Comparison of ENCODE assay signal across 8 mouse cellular contexts in the genomic region with DNA sequence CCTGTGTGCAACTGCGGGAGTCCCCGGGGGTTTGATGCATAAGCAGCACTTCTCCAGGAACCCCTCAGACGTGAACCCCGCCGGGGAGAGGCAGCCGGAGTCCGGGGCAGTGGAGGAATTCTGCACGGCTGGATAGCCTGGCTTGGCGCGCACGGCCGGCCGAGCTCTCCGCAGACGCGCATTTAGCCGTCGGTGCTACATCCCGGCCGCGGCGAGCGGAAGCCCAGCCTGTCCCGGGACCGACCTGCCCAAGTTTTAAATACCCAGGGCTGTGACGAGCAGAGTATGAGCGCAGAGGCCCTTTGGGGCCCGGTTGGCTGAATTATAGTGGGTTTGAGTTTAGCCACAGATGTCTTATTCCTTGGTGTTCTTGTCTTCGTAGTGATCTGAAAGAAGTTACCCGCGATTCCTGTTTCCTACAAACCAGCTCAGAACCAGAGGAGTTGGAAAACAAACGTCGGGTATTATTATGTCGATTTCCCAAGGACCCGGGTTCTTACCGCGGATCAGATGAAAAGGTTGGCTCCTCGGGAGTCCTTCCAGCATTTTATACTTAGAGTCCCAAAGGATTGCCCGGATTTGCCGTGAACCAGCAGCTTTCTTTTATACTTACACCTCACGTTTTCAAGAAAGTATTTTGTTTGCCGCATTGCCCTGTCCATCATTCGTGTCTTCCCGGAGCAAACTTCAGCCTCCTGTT. TPM values are rescaled to one million over a fixed set of nuclear protein-coding genes. Genes with fewer than 3 reads are reported as not detected.
A peak's percentile ranks its signal among the peaks of the same experiment; 100 is the strongest.
DNase-seq lines count a peak whose midpoint lies in the region; ATAC-seq and TF ChIP-seq lines count a peak whose summit lies in the region.

No protein-coding gene starts in this region.

- no peak for TF ChIP-seq EP300 in heart, postnatal 0 days (IDR thresholded peaks at IDR 0.05; ENCODE audit: low read depth)
- TF ChIP-seq EP300 in stomach, postnatal 0 days (optimal IDR thresholded peaks at IDR 0.05), result no peak

- no peak for ATAC-seq in heart, postnatal 0 days (ENCODE audit: insufficient read depth, low read depth)
- peak; percentile 20; the same call in 1 of the 2 replicates for ATAC-seq in liver, embryonic 11.5 days (replicated peaks; ENCODE audit: low FRiP score)
- ATAC-seq in stomach, postnatal 0 days (ENCODE audit: low FRiP score, low TSS enrichment), result no peak

- H3K36me3 ChIP-seq in heart, postnatal 0 days (replicated peaks; ENCODE audit: control insufficient read depth, insufficient read depth, low read length), result no peaks in the 10 kb centered on the region
- H3K36me3 ChIP-seq in liver, embryonic 11.5 days (ENCODE audit: control insufficient read depth, insufficient read depth, low read length), result no peaks in the 10 kb centered on the region
- H3K36me3 ChIP-seq in stomach, postnatal 0 days (ENCODE audit: control insufficient read depth, insufficient read depth, low read length), result no peaks in the 10 kb centered on the region

- H3K27me3 ChIP-seq in heart, postnatal 0 days (ENCODE audit: control insufficient read depth, insufficient read depth, low read length), result peaks cover 100% of the 10 kb centered on the region
- peaks cover 89% of the 10 kb centered on the region for H3K27me3 ChIP-seq in liver, embryonic 11.5 days (replicated peaks; ENCODE audit: control insufficient read depth, insufficient read depth, low read length)
- H3K27me3 ChIP-seq in stomach, postnatal 0 days (ENCODE audit: control insufficient read depth, insufficient read depth, low read length), result peaks cover 36% of the 10 kb centered on the region

- H3K9me3 ChIP-seq in heart, postnatal 0 days (replicated peaks; ENCODE audit: control insufficient read depth, low read length), result no peaks in the 10 kb centered on the region
- no peaks in the 10 kb centered on the region for H3K9me3 ChIP-seq in liver, embryonic 11.5 days (ENCODE audit: control insufficient read depth, low read length)
- H3K9me3 ChIP-seq in stomach, postnatal 0 days (ENCODE audit: control insufficient read depth, low read length), result no peaks in the 10 kb centered on the region

- H3K9ac ChIP-seq in heart, postnatal 0 days (replicated peaks; ENCODE audit: low read depth, low read length), result no peak overlapping the region
- H3K9ac ChIP-seq in liver, embryonic 11.5 days (ENCODE audit: low read depth, low read length), result no peak overlapping the region
- H3K9ac ChIP-seq in stomach, postnatal 0 days (ENCODE audit: low read length), result no peak overlapping the region

- 1% methylated on average over 44 of the region's 44 CpGs for WGBS in heart, postnatal 0 days
- WGBS in liver, embryonic 11.5 days, result 1% methylated on average over 44 of the region's 44 CpGs
- WGBS in stomach, postnatal 0 days, result 1% methylated on average over 44 of the region's 44 CpGs

- H3K4me3 ChIP-seq in heart, postnatal 0 days (ENCODE audit: low read depth, low read length), result peak overlapping the region; percentile 41
- peak overlapping the region; percentile 31 for H3K4me3 ChIP-seq in liver, embryonic 11.5 days (ENCODE audit: low read depth, low read length)
- H3K4me3 ChIP-seq in stomach, postnatal 0 days (ENCODE audit: low read depth, low read length), result peak overlapping the region; percentile 38

- peak; percentile 23 for DNase-seq in right cerebral cortex, postnatal 4 days
- DNase-seq in right cerebral cortex, postnatal 14 days, result no peak
- no peak for DNase-seq in heart, postnatal 0 days (ENCODE audit: low spot score)
- no peak for DNase-seq in liver, embryonic 11.5 days (ENCODE audit: low spot score)
- no peak for DNase-seq in stomach, postnatal 0 days (ENCODE audit: low spot score)
- no peak for DNase-seq in frontal cortex, postnatal 25 days (ENCODE audit: low spot score in 2 of 2)
- no peak for DNase-seq in T-cell, adult 2 months (ENCODE audit: low spot score)
- no peak for DNase-seq in layer of hippocampus, postnatal 36 days

- no peak overlapping the region for H3K27ac ChIP-seq in heart, postnatal 0 days (ENCODE audit: low read depth)
- H3K27ac ChIP-seq in liver, embryonic 11.5 days (ENCODE audit: low read depth, low read length), result no peak overlapping the region
- H3K27ac ChIP-seq in stomach, postnatal 0 days (replicated peaks), result no peak overlapping the region

- 0 out of 2 replicates have a peak, but pooled peaks cover 4% of the 10 kb centered on the region for H3K4me1 ChIP-seq in heart, postnatal 0 days (ENCODE audit: control insufficient read depth, insufficient read depth)
- peaks cover 3% of the 10 kb centered on the region; the same call in 1 of the 2 replicates for H3K4me1 ChIP-seq in liver, embryonic 11.5 days (replicated peaks; ENCODE audit: control insufficient read depth, insufficient read depth, low read length)
- 0 out of 2 replicates have a peak, but pooled peaks cover 5% of the 10 kb centered on the region for H3K4me1 ChIP-seq in stomach, postnatal 0 days (replicated peaks; ENCODE audit: control insufficient read depth, insufficient read depth)

- no peak for TF ChIP-seq CTCF in heart, postnatal 0 days (IDR thresholded peaks at IDR 0.05; ENCODE audit: low read depth)
- TF ChIP-seq CTCF in stomach, postnatal 0 days (IDR thresholded peaks at IDR 0.05; ENCODE audit: low read depth), result no peak

- peak overlapping the region; percentile 54 for H3K4me2 ChIP-seq in heart, postnatal 0 days (ENCODE audit: low read depth, low read length)
- H3K4me2 ChIP-seq in liver, embryonic 11.5 days, result peak overlapping the region; percentile 58
- H3K4me2 ChIP-seq in stomach, postnatal 0 days (replicated peaks; ENCODE audit: low read depth), result peak overlapping the region; percentile 64

RNA-seq across cellular contexts. Expression of a gene that starts 0.7 kb away (rescaled TPM):
- total RNA-seq in heart, postnatal 0 days (2014; rRNA removed; ENCODE audit: low replicate concordance), result not detected in 2 replicates
- not detected in 2 replicates for polyA plus RNA-seq in heart, postnatal 0 days (2015; fragmentation: Nextera tagmentation; extraction: Ambion mirVana)
- 0.04 and 0.14 TPM in 2 replicates for polyA plus RNA-seq in liver, embryonic 11.5 days (2014; fragmentation: Nextera tagmentation; extraction: Ambion mirVana)
- polyA plus RNA-seq in stomach, postnatal 0 days (2015; fragmentation: Nextera tagmentation; extraction: Ambion mirVana), result not detected in 2 replicates
- not detected for total RNA-seq in layer of hippocampus, postnatal 36 days (2021)
